In genomic region chr16:18630291-18630690, GRCm38 (mm10) we compare ENCODE assay signal across 10 mouse cellular contexts. TPM values are rescaled to one million over a fixed set of nuclear protein-coding genes. Genes with fewer than 3 reads are reported as not detected.
DNase-seq lines count a peak whose midpoint lies in the region; ATAC-seq and TF ChIP-seq lines count a peak whose summit lies in the region.
"Had no signal": no experiment of that assay in that cellular context is flagged by ENCODE, and none has a peak within 500 bp of the region (broad histone marks: within the 10 kb centered on the region; RNA-seq: fewer than 3 reads in every experiment).

No protein-coding gene starts in this region.

- H3K27me3 ChIP-seq in spleen, adult 2 months (ENCODE audit: control insufficient read depth, insufficient read depth, low read length), result peaks cover 19% of the 10 kb centered on the region
- H3K27me3 ChIP-seq in liver, embryonic 13.5 days, result peaks cover 85% of the 10 kb centered on the region

- TF ChIP-seq CTCF in spleen, adult 2 months (IDR thresholded peaks at IDR 0.05; ENCODE audit: extremely low read depth, insufficient read depth, insufficient read length, insufficient replicate concordance), result no peak

- peak overlapping the region; percentile 41; the same call in 1 of the 2 replicates for H3K4me3 ChIP-seq in spleen, adult 2 months (ENCODE audit: extremely low read depth, insufficient read depth, insufficient read length)
- H3K4me3 ChIP-seq in liver, embryonic 13.5 days (replicated peaks), result peak overlapping the region; percentile 62

- no peak overlapping the region for H3K27ac ChIP-seq in spleen, adult 2 months (ENCODE audit: insufficient read depth, low read length)
- H3K27ac ChIP-seq in liver, embryonic 13.5 days, result no peak overlapping the region

- 58% methylated on average over 5 of the region's 5 CpGs for WGBS in spleen, adult 2 months
- 49% methylated on average over 5 of the region's 5 CpGs for WGBS in liver, embryonic 13.5 days (ENCODE audit: insufficient replicate concordance)

- H3K9me3 ChIP-seq in liver, embryonic 13.5 days (replicated peaks), result no peaks in the 10 kb centered on the region

- H3K4me2 ChIP-seq in liver, embryonic 13.5 days, result peak overlapping the region; percentile 78

- no peaks in the 10 kb centered on the region for H3K36me3 ChIP-seq in spleen, adult 2 months (ENCODE audit: control insufficient read depth, insufficient read depth, low read length)
- H3K36me3 ChIP-seq in liver, embryonic 13.5 days, result no peaks in the 10 kb centered on the region

- no peak for ATAC-seq in liver, embryonic 13.5 days (ENCODE audit: low read depth)

- no peak for TF ChIP-seq POLR2A in spleen, adult 2 months (IDR thresholded peaks at IDR 0.05; ENCODE audit: low read depth, low read length)

- DNase-seq in adrenal gland, postnatal 14 days, result peak; percentile 5
- DNase-seq in adrenal gland, adult 18-20 months (ENCODE audit: low spot score in 2 of 2), result no peak
- no peak for DNase-seq in spleen, adult 2 months (ENCODE audit: low read depth in 1 of 2, low spot score in 2 of 2)
- no peak for DNase-seq in spleen, postnatal 36 days (ENCODE audit: low spot score in 2 of 2)
- DNase-seq in liver, embryonic 13.5 days, result no peak
- DNase-seq in testis, postnatal 10 days (ENCODE audit: low spot score), result peak; percentile 38
- DNase-seq in urinary bladder, postnatal 10 days (ENCODE audit: low spot score), result no peak
- no peak for DNase-seq in adrenal gland, adult 2 months

- no peak overlapping the region for H3K9ac ChIP-seq in liver, embryonic 13.5 days

- H3K4me1 ChIP-seq in spleen, adult 2 months (ENCODE audit: control insufficient read depth, insufficient read depth, insufficient read length), result peaks cover 4% of the 10 kb centered on the region; the same call in 1 of the 2 replicates
- peaks cover 32% of the 10 kb centered on the region for H3K4me1 ChIP-seq in liver, embryonic 13.5 days (replicated peaks)

RNA-seq across cellular contexts. Expression of gene Sept5, which starts 0.5 kb away (rescaled TPM):
- total RNA-seq in adrenal gland, postnatal 14 days (2021), result 12.1 and 15.2 TPM in 2 replicates
- 10 to 100 TPM in 1 of 2 experiments, 1 to 10 TPM in 1; 7.9 to 10.7 TPM for total RNA-seq in adrenal gland, adult 18-20 months (2021)
- 1.9 and 2.1 TPM in 2 replicates for polyA plus RNA-seq in spleen, adult 2 months (2012; rRNA removed)
- polyA plus RNA-seq in liver, embryonic 13.5 days (2015; fragmentation: Nextera tagmentation; extraction: Ambion mirVana), result 2.4 and 2.6 TPM in 2 replicates
- total RNA-seq in adrenal gland, adult 2 months (2021), result 10 to 100 TPM; 12.6 to 12.9 TPM
- 8.0 and 9.1 TPM in 2 replicates for polyA plus RNA-seq in adrenal gland, adult 2 months (2012; rRNA removed)

RNA-seq across cellular contexts. Expression of gene Gm49601, which starts 4.1 kb away (rescaled TPM):
- 3.4 and 4.5 TPM in 2 replicates for total RNA-seq in adrenal gland, postnatal 14 days (2021)
- 1 to 10 TPM; 1.4 to 5.1 TPM for total RNA-seq in adrenal gland, adult 18-20 months (2021)
- 0.71 and 2.2 TPM in 2 replicates for polyA plus RNA-seq in spleen, adult 2 months (2012; rRNA removed)
- 0.14 and 0.78 TPM in 2 replicates for polyA plus RNA-seq in liver, embryonic 13.5 days (2015; fragmentation: Nextera tagmentation; extraction: Ambion mirVana)
- total RNA-seq in adrenal gland, adult 2 months (2021), result 1 to 10 TPM; 2.4 to 3.6 TPM
- 3.7 and 4.0 TPM in 2 replicates for polyA plus RNA-seq in adrenal gland, adult 2 months (2012; rRNA removed)

RNA-seq across cellular contexts. Expression of gene Gp1bb, which starts 8.1 kb away (rescaled TPM):
- total RNA-seq in adrenal gland, postnatal 14 days (2021), result 0.41 TPM in 2 replicates
- not detected for total RNA-seq in adrenal gland, adult 18-20 months (2021)
- polyA plus RNA-seq in spleen, adult 2 months (2012; rRNA removed), result 101 and 155 TPM in 2 replicates
- polyA plus RNA-seq in liver, embryonic 13.5 days (2015; fragmentation: Nextera tagmentation; extraction: Ambion mirVana), result 25.2 and 32.4 TPM in 2 replicates
- total RNA-seq in adrenal gland, adult 2 months (2021), result not detected
- polyA plus RNA-seq in adrenal gland, adult 2 months (2012; rRNA removed), result 2.1 and 4.0 TPM in 2 replicates
- total RNA-seq: adrenal gland, adult 8-10 months; monocyte, adult 5-6 weeks had no signal

RNA-seq across cellular contexts. Expression of gene Tbx1, which starts 39.8 kb away (rescaled TPM):
- 2.5 TPM in 1 of 2 replicates, not detected in the other for total RNA-seq in adrenal gland, postnatal 14 days (2021)
- under 1 TPM in 1 of 2 experiments, not detected in 1; 0.22 TPM for total RNA-seq in adrenal gland, adult 18-20 months (2021)
- polyA plus RNA-seq in spleen, adult 2 months (2012; rRNA removed), result 0.06 and 0.42 TPM in 2 replicates
- polyA plus RNA-seq in liver, embryonic 13.5 days (2015; fragmentation: Nextera tagmentation; extraction: Ambion mirVana), result 0.05 TPM in 1 of 2 replicates, not detected in the other
- total RNA-seq in adrenal gland, adult 2 months (2021), result under 1 TPM in 1 of 2 experiments, not detected in 1; 0.28 TPM
- polyA plus RNA-seq in adrenal gland, adult 2 months (2012; rRNA removed), result 0.47 and 0.49 TPM in 2 replicates
- total RNA-seq: adrenal gland, adult 8-10 months; monocyte, adult 5-6 weeks had no signal

Comparison
In these comparisons a context has a peak if more than half of its experiments do, and no peak if none do; other contexts are left out.
1. DNase-seq: peak in adrenal gland, postnatal 14 days (single experiment) and testis, postnatal 10 days (single experiment); none in adrenal gland, adult 18-20 months (0 of 2), spleen, adult 2 months (0 of 2), spleen, postnatal 36 days (0 of 2), liver, embryonic 13.5 days (single experiment), urinary bladder, postnatal 10 days (single experiment) and adrenal gland, adult 2 months (single experiment).